Mouse (Mus musculus) neural tube, embryonic 10.5 days (tissue): ENCODE data around the gene Cdh4.

Experiments
- DNase-seq: peaks from one replicate; pipeline ENCODE4 v3.0.0-alpha.2; 2017; ENCODE audit warnings: low spot score; ENCODE audit errors: extremely low spot score

Gene Cdh4

GRCm38 (mm10) chr2:179779266-179779665 lies 337.0 kb downstream of the Cdh4 start:
- DNase-seq, result no peak

GRCm38 (mm10) chr2:179780961-179781360 lies 338.7 kb downstream of the Cdh4 start:
- no peak for DNase-seq

- DNase-seq, result no peak
These were observed 345.0 kb downstream of the Cdh4 start for GRCm38 (mm10) chr2:179787256-179787655.

GRCm38 (mm10) chr2:179787797-179788196 lies 345.6 kb downstream of the Cdh4 start:
- no peak for DNase-seq

- DNase-seq, result no peak
These were observed 348.5 kb downstream of the Cdh4 start for GRCm38 (mm10) chr2:179790684-179791083.

DNA sequence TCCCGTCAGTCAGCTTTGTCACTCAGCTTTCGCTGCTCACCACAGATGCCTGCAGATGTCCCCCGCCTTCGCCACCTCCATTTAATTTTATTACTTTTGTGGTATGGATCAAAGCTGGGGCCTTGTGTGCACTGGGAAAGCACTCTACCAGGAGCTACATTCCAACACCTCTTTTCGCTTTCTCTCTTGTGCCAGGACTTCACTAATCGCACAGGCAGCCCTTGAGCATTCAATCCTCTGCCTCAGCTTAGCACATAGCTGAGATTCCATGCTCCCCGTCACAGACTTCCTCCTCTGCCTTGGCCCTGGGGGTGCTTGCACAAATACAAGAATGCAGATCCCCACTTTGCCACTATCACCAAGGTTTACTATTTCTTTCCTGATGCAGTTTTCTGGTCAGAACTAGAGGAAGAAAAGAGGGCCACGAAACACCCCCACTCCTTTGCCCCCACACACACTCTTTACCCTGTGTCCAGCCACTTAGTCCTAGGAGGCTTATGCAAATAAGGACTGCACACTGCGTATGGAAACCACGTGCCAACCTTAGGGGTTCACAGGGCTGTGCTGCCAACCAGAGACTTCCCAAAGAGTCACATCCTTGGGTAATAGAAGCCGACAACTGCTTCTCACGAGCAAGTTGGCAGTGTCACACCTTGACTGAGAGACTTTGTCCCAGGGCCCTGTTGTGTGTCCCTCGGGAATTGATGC lies 350.3 kb downstream of the Cdh4 start:
- no peak for DNase-seq

DNA sequence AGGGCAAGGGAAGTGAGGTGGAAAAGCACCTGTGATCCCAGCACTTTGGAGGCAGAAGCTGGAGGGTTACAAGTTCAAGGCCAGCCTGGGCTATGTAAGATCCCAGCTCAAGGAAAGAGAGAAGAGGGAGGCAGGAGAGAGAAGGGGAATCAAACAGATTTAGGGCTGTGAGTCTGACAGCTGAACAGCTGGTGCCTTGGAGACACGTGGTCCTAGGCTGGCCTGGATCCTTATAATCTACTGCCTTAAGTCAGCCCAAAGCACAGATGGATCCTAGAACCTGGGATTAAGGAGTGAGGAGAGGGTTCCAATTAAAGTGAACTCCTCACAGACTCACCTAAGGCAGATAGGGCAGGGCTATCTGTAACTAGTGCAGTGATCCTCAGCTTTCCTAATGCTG lies 352.1 kb downstream of the Cdh4 start:
- no peak for DNase-seq

- DNase-seq, result no peak
These were observed 353.2 kb downstream of the Cdh4 start for GRCm38 (mm10) chr2:179795452-179795851.

DNA sequence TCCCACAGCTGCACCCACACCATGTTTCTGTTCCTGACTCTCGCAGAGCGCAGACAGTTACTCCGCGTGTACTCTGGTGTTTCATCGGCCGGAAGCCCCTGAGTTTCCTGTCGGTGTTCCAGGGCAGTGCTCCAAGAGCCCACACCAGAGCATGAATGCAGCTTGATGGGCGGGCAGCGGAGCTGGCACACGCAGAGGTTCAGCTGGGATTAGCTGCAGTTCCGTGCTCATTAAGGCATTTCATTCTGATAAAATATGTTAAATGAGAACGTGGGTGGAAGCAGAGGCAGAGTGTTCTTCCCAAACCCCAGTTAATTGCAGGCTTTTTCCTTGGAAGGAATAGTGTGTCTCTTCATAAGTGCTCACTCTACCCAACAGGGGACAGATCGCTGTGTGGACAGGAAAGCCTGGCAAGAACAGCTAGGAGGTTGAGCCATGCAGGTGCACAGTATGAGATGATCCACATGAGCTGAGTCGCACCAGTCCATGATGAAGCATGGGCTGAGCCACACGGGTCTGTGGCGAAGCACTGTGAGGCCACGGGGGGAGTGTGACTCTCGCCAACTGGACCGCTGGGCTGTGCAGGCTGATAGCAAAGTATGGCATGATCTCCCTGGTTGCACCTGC lies 357.8 kb downstream of the Cdh4 start:
- DNase-seq, result no peak

DNA sequence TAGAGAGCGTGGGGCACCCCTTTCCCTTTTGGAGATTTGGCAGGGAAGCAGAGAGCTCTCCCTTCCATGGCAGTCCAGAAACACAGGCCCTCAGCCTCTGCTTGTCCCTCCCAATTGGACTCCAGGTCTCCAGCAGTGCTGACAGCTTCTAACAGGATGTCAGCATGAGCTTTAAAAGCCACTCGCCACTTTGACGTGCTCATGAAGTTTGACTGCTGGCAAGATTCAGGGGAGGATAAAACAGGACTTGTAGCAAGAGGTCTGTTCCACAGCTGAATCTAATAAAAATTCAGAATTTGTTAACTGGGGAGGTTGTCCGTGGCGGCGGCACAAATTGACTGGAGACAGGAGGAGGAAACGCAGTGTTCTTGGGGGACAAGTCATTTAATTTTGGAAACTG lies 358.8 kb downstream of the Cdh4 start:
- no peak for DNase-seq

DNA sequence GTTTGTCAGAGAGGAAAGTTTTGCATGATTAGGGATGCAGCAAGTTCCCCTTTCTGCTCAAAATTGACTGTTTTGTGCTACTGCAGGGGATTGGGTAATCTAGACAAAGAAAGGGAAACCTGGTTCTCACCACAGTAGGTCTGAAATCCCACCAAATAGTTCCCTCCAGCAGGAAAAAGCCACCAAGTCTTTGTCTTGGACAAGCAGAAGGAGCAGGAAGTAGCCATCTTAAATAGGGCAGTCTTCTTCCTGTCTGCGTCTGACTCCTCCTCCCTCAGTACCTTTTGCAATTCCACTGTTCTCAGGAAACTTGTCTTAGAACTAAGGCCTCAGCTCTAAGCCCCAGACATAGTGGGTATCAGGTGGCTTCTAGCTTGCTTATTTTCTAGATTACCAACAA lies 360.2 kb downstream of the Cdh4 start:
- DNase-seq, result no peak

- DNase-seq, result no peak
These were observed 368.9 kb downstream of the Cdh4 start for GRCm38 (mm10) chr2:179811086-179811485.

DNA sequence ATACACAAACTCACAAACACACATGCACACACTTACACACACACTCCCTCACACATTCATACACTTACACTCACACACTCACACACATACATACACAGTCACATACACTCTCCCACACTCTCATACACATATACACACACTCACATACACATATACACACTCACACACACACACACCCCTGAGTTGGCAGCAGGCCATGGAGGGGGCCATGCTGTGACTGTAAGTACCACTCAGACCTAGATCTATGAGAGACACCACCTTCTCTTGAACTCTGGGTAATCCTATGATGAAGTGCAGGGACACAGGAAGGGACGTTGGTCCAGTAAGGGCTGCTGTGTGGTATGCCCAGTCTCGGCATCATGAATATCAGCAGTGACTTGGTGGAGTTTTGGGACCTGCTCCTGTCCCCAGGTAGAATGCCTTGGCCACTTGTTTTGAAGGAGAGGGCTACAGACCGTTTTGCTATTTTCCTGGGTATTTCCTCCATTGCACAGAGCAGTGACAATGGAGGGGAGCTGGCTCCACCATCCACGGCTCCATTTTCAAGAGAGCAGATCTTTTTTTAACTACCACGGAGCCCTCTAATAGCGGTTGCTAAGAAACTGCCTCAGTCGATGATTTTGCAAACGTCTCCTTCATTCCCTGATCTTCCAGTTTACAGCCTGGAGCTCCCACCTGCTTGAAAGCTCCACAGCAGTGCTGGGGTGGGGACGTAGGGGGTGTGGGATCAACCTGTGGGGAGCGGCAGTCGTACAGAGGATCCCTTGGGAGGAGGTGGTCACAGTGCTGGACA lies 371.0 kb downstream of the Cdh4 start:
- DNase-seq, result no peak

- no peak for DNase-seq
These were observed 382.6 kb downstream of the Cdh4 start for GRCm38 (mm10) chr2:179824776-179825326.

DNA sequence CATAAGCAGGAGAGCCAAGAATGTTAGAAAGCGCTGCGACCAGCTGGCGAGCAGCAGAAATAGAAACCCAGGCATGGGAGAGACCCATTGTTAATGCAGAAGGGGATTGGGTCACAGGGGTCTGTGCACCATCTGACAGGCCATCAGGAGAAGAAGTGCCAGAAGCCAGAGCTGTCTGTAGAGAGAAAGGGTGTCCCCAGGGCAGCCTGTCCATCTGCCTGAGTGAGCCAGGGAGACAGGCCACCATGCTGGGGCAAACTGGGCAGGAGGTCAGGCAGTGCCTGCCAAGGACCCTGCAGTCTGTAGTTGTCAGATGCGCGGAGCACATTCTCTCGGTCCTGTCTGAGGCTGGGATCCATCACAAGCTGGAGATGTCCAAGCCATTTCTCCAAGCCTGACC lies 386.7 kb downstream of the Cdh4 start:
- DNase-seq, result no peak

DNA sequence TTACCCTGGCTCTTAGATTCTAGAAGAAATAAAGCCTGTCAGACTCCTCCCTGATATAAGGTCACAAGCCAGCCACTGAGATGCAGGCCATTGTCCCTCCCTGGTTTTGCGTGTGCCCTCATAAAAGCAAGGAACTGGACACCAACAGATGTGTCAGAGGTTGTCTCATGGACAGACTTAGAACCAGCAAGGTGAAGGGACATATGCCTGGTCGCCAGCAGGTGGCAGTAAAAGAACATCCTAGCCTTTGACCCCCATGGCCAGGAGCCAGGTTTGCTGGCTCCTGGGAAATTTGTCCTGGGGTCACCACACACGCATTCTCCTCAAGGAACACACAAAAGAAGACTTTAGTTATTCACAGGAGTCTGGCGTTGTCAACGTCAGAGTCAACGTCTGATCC lies 387.7 kb downstream of the Cdh4 start:
- peak; percentile 55 for DNase-seq

GRCm38 (mm10) chr2:179834892-179835291 lies 392.7 kb downstream of the Cdh4 start:
- no peak for DNase-seq

GRCm38 (mm10) chr2:179835570-179835969 lies 393.3 kb downstream of the Cdh4 start:
- DNase-seq, result no peak

DNA sequence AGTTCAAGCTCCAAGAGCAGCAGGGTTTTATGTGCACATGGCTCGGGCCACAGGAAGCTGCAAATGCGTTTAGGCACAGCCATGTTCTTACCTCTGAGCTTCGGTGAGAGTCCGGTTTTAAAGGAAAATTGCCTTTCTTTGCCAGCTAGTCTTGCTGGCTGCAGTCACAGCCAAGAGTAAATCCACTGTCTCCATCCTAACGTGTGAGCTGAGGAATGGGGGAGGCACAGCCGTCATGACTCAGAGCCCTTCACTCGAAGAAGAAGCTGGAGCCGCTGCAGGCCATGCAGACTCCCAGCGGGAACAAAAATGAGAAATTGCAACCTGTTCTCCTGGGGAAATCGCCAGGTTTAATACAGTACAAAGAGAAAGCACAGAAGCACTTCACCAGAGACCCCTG lies 395.0 kb downstream of the Cdh4 start:
- DNase-seq, result no peak

GRCm38 (mm10) chr2:179838036-179838435 lies 395.8 kb downstream of the Cdh4 start:
- DNase-seq, result peak; percentile 68

- no peak for DNase-seq
These were observed 400.6 kb downstream of the Cdh4 start for GRCm38 (mm10) chr2:179842610-179843389.
